Mouse (Mus musculus): ENCODE data around the gene Srsf11.

Srsf11 gene

DNA sequence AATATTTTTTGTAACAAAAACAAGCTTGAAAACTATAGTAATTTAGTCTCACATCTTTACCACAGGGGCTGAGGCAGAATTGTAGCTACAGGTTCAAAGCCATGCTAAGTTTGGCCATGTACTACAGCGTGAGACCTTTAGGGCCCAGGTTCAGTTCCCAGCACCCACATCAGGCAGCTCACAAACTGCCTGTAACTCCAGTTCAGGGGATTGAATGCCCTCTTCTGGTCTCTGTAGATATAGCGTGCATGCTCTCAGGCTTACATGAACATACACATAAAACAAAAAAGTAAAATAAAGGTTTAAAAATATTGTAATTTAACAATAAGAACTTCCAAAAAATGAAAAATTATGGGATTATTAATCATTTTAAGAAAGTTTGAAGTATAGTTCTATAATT, 63.2 kb downstream of the Srsf11 start:
- DNase-seq = no peak

DNA sequence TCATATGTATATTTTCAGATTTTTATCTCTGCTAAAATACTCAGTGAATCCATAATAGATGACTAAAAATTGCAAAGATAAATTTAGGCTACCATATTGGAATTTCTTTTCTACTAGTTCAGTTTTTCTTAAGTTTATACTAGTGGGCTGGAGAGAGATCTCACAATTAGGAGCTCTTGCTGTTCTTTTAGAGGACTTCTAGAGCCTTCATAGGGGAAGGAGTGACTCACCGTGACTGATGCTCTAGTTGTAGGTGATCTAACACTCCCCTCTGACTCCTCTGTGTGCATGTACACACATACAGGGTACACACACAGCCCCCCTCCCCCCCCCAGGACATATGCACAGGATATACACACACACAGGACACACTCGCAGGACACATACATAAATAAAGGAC, 65.3 kb downstream of the Srsf11 start:
- no peak for DNase-seq

All from thymus, postnatal 36 days (tissue).